Mouse (Mus musculus): Measurements from ENCODE around the gene Lrba.

- TF ChIP-seq CTCF (IDR thresholded peaks at IDR 0.05; ENCODE audit: low read depth) (no peak), EP300 (IDR thresholded peaks at IDR 0.05; ENCODE audit: low read depth) (no peak)
Observed at GRCm38 (mm10) chr3:86646771-86647170, 422.3 kb downstream of the Lrba start.

Measured in heart, postnatal 0 days (tissue).